Mouse (Mus musculus) myocyte (in vitro differentiated cells): Measurements from ENCODE around the gene Zfp523.

Experiments
- MAX ChIP-seq: IDR thresholded peaks from one replicate; pipeline ENCODE4 v1.6.1; 2011; ENCODE audit warnings: low read depth, mild to moderate bottlenecking, control low read depth
- REST ChIP-seq: IDR thresholded peaks from one replicate; pipeline ENCODE4 v1.6.1; 2011; ENCODE audit warnings: mild to moderate bottlenecking, control low read depth, moderate library complexity; ENCODE audit not compliant: insufficient read depth, insufficient read length
- USF1 ChIP-seq: IDR thresholded peaks from one replicate; pipeline ENCODE4 v1.6.1; 2011; ENCODE audit warnings: low read depth, mild to moderate bottlenecking, control low read depth, moderate library complexity

- no peak for TF ChIP-seq REST
- no peak for TF ChIP-seq USF1
- no peak for TF ChIP-seq MAX
These were observed 35.0 kb downstream of the Zfp523 start for GRCm38 (mm10) chr17:28211921-28212341.
